Mouse (Mus musculus) thymus, adult 2 months (tissue): ENCODE measurements around the gene Mgea5.

ENCODE experiments used
- CTCF ChIP-seq: fragments of 200-500 bp; IDR thresholded peaks from 2 replicates; pipeline ENCODE4 v1.5.1; 2012; ENCODE audit warnings: mild to moderate bottlenecking, control low read depth, low read length, moderate library complexity, borderline replicate concordance; ENCODE audit not compliant: control insufficient read depth, poor library complexity, insufficient read depth; ENCODE audit errors: extremely low read depth
- POLR2A ChIP-seq: fragments of 200-500 bp; IDR thresholded peaks from 2 replicates; pipeline ENCODE4 v1.6.1; 2012; ENCODE audit warnings: mild to moderate bottlenecking, low read length, control low read depth, moderate library complexity; ENCODE audit not compliant: control insufficient read depth, poor library complexity, insufficient read depth; ENCODE audit errors: extremely low read depth

DNA sequence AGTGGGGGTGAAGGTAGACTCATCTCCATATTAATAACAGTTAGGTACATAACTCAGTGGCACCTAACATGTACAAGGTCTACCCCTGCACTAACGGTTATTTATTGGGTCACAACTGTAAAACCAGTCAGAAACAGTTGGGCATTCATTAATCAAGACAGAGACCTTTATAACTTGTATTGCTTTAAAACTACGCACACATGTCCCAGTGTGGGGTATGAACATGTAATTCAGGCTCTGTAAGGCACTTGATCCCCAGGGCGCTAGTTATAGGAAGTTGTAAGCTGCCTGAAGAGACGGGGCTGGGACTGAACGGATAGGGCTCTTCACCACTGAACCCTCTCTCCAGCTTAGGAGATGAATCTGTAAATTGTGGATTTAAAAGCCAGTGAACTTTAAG lies 25.0 kb downstream of the Mgea5 start:
- no peak for TF ChIP-seq CTCF
- no peak for TF ChIP-seq POLR2A
